Mouse (Mus musculus) splenic B cell, adult 2 months (primary cell): ENCODE results near the gene Parp6.

ENCODE experiments used
- DNase-seq: peaks from one replicate; pipeline ENCODE4 v3.0.0-alpha.2; 2011; ENCODE audit warnings: low read depth, low spot score
- H3K27me3 ChIP-seq: 2 replicates; pipeline ENCODE4 v1.6.1; 2012; ENCODE audit warnings: mild to moderate bottlenecking, low read length, moderate library complexity, mixed read lengths; ENCODE audit not compliant: control insufficient read depth, poor library complexity, insufficient read depth, severe bottlenecking
- H3K36me3 ChIP-seq: 2 replicates; pipeline ENCODE4 v1.6.1; 2012; ENCODE audit warnings: mild to moderate bottlenecking, low read length, moderate library complexity, mixed read lengths; ENCODE audit not compliant: control insufficient read depth, poor library complexity, insufficient read depth, severe bottlenecking

The Parp6 gene

GRCm38 (mm10) chr9:59616622-59617306, at the start of gene Parp6:
Gene Parp6 (plus strand): TSS chr9:59617284.
- DNase-seq, result peak; percentile 100

DNA sequence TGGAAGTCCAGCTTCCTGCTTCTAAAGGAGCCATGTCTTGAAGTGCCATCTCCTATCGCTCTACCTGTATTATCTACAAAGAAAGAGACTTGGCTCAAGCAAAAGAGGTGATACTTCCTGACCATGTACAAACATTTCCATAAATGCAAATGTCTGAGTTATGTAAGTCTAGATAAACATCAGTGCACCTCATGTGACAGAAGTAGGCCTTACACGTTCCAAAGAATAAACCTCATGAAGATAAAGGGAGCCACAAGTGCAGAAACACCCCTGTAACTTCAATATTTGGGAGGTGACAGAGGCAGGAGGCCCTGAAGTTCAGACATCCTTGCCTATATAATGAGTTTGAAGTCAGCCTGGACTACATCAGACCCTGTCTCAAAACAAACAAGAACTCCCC, 45.2 kb upstream of the Parp6 start:
- Histone ChIP-seq H3K27me3 (no peaks in the 10 kb centered on the region), H3K36me3 (no peaks in the 10 kb centered on the region)
- no peak for DNase-seq

More at GRCm38 (mm10) chr9:59616622-59617306, at the start of gene Parp6:
- Histone ChIP-seq H3K27me3 (no peaks in the 10 kb centered on the region), H3K36me3 (no peaks in the 10 kb centered on the region)

DNA sequence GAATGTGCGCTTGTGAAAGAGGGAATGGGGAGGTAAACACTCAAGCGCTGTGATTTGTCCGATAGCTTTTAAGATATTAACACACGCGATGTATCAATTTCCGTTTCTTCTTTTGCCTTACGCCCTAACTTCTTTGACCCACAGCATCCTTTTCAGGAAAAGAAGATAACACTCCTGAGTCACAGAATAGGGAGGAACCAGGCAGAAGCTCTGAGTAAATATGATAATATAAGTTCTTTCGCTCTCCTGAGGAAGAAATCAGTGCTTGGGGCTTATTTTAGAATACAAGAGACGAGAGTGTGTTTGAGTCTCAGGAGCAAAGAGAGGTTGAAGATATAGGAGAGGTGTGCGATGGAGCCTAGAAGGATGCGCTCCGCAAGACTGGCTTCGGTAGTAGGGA, 39.7 kb upstream of the Parp6 start:
- DNase-seq, result no peak
- no peaks in the 10 kb centered on the region for H3K36me3 ChIP-seq
- 0 out of 2 replicates have a peak, but pooled peaks cover 2% of the 10 kb centered on the region for H3K27me3 ChIP-seq

DNA sequence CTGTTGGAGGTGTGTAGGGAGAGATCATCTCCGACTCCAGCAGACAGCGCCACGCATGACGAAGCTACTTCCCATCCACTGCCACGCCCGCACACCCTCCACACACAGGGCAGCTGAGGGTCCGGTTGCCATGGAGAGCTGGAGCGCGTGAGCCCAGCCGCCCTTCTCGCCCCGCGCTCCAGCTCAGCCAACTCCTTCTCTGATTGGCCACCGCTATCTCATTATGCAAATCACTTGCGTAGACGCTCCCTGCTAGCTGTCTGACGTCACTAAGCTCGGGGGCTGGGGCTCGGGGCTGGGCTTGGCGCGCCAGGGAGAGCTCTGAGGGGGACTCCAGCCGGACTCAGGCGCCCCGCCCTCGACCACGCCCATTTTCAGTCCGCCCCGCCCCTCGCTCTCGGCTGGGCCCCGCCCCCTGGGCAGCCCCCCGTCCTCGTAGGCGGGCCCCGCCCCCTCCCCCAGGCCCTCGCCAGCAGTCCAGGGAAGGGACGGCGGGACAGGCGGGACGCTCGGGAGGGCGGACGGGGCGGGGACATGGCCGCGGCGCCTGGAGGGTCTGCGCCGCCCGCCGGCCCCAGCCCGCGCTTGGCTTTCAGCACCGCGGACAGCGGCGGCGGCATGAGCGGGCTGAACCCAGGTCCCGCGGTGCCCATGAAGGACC, 39.1 kb upstream of the Parp6 start, which contains the start of gene Celf6:
Celf6 (plus strand) TSS at position 74 of the 661 bp plus-strand sequence.
- DNase-seq, result peak; percentile 70
- Histone ChIP-seq H3K27me3 (0 out of 2 replicates have a peak, but pooled peaks cover 2% of the 10 kb centered on the region), H3K36me3 (no peaks in the 10 kb centered on the region)

- Histone ChIP-seq H3K36me3 (no peaks in the 10 kb centered on the region), H3K27me3 (0 out of 2 replicates have a peak, but pooled peaks cover 2% of the 10 kb centered on the region)
- no peak for DNase-seq
Measured at GRCm38 (mm10) chr9:59578505-59578867, 38.6 kb upstream of the Parp6 start.

DNA sequence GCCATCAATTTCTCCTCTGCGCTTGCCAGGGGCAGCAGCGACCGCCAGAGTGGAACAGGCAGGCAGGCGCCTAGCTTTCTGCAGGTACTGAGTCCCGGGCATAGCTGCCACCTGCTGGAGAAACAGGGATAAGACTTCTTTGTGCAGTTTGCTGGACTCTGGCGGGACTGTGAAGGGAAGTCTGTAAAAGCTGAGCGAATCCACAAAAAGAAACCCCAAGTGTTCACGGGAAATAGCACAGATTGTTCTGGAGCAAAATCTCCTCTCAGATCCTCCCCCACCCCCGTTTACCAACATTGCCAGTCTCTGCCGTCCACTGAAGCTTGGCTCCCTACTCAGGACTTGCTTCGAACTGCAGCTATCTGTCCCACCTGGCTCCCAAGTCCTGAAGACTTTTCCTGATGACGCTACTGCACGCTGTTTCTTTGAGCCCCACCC, 32.2 kb upstream of the Parp6 start:
- DNase-seq, result peak; percentile 76
- Histone ChIP-seq H3K27me3 (no peaks in the 10 kb centered on the region), H3K36me3 (no peaks in the 10 kb centered on the region)

GRCm38 (mm10) chr9:59588252-59588651, 28.8 kb upstream of the Parp6 start:
- DNase-seq, result no peak
- no peaks in the 10 kb centered on the region for H3K27me3 ChIP-seq
- H3K36me3 ChIP-seq, result no peaks in the 10 kb centered on the region

DNA sequence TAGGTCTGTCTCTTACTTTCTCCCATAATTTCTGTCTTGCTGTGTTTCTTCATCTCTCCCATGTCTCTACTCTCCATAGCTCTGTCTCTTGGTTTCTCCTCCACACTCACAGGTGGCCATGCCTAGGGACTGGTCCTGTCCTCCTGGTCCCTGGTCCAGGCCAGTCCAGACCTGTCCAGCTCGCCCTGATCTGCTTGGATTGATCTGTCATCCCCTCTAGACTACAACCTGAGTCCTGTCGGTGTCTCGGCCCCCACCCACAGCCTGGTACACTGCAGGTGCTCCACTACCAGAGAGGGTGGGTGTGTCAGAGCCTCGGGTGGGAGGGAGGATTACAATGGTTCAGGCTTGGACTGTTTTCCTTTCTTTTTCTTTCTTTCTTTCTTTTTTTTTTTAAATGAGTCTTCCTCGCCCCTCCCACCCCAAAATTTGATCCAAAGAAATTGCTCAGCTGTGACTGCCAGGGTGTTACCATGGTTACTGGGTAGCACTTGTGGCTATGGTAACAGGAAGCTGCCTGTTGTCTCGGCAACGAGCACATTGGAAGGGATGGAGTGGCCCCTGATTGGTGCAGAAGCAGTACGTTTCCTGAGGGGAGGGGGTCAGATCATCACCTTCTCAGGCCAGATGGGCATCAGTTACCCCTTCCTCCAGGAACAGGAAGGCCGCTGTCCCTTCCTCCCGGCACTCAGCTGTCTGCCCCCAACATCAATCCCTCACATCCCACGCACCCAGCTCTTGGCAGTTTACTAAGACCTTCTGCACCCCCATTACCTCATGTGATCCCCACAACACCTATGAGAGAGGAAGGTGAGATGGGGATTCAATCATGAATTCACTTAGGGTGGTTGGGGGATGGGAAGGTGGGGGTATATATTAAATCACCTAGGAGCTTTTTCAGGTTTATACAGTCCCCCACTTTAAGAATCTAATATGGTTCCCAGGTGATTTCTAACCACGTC, 28.1 kb upstream of the Parp6 start:
- no peaks in the 10 kb centered on the region for H3K36me3 ChIP-seq
- H3K27me3 ChIP-seq, result no peaks in the 10 kb centered on the region
- DNase-seq, result no peak

GRCm38 (mm10) chr9:59589703-59590439, 27.2 kb upstream of the Parp6 start:
- H3K36me3 ChIP-seq, result no peaks in the 10 kb centered on the region
- H3K27me3 ChIP-seq, result no peaks in the 10 kb centered on the region
- no peak for DNase-seq

GRCm38 (mm10) chr9:59601661-59602060, 15.4 kb upstream of the Parp6 start:
- no peak for DNase-seq
- no peaks in the 10 kb centered on the region; the same call in 1 of the 2 replicates for H3K27me3 ChIP-seq

GRCm38 (mm10) chr9:59605967-59606366, 11.1 kb upstream of the Parp6 start:
- Histone ChIP-seq H3K36me3 (no peaks in the 10 kb centered on the region), H3K27me3 (no peaks in the 10 kb centered on the region; the same call in 1 of the 2 replicates)
- DNase-seq, result no peak

More at GRCm38 (mm10) chr9:59601661-59602060, 15.4 kb upstream of the Parp6 start:
- H3K36me3 ChIP-seq, result no peaks in the 10 kb centered on the region

DNA sequence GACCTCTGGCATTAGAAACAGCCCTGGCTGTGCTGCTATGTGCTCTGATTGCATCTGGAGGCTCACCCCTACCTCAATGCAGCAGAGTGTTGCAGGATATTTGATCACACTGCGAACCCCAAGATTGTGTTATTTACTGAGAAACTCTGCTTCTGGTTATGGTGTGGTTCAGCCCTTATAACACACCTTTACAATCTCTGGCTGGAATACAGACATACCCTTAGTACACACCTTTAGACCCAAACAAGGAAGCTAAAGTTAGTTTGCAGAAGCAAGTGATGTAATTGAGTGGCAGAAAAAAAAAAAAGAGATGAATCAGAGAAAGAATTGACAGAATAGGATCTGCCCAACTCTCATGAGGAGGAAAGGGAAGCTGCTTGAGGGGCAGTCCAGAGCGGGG, 6.1 kb upstream of the Parp6 start:
- Histone ChIP-seq H3K27me3 (no peaks in the 10 kb centered on the region), H3K36me3 (no peaks in the 10 kb centered on the region)
- DNase-seq, result no peak

DNA sequence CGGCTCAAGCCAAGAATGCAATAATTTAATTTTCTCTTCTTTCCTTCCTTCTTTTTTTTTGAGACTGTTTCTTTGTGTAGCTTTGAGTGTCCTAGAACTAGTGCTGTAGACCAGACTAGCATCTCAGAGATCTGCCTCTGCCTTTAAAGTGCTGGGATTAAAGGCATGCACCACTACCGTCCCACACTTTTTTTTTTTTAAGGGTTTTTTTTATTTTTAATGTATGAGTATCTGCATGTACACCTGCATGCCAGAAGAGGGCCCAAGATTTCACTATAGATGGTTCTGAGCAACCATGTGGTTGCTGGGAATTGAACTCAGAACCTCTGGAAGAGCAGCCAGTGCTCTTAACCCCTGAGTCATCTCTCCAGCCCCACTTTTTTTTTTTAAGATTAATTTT, 1.3 kb upstream of the Parp6 start:
- H3K36me3 ChIP-seq, result no peaks in the 10 kb centered on the region
- no peak for DNase-seq
- H3K27me3 ChIP-seq, result no peaks in the 10 kb centered on the region
